Mouse (Mus musculus) layer of hippocampus, adult 2 months (tissue): Measurements from ENCODE around the gene Snrnp35. TPM values are rescaled to one million over a fixed set of nuclear protein-coding genes. Genes with fewer than 3 reads are reported as not detected.

ENCODE experiments used
- DNase-seq, 2 experiments: peaks; one replicate each; pipeline ENCODE4 v3.0.0; 2022; ENCODE audit warnings: low spot score in 2 of 2
- H3K27ac ChIP-seq: fragments of 200-600 bp; 2 replicates; pipeline ENCODE4 v1.8.1; 2022
- H3K4me3 ChIP-seq: fragments of 200-600 bp; 2 replicates; pipeline ENCODE4 v1.8.1; 2022; ENCODE audit warnings: mild to moderate bottlenecking
- CTCF ChIP-seq: fragments of 200-600 bp; conservative IDR thresholded peaks from 2 replicates; pipeline ENCODE4 v1.8.1; 2022; ENCODE audit warnings: antibody characterized with exemption, mild to moderate bottlenecking, moderate library complexity
- long read RNA-seq, 2 experiments: library from polyadenylated mRNA; stranded (forward); transcript quantifications; one replicate each; pipeline ENCODE4 v2.0.0; 2021; ENCODE audit warnings: borderline mapping rate in 2 of 2
- total RNA-seq, 2 experiments: library from RNA; stranded (reverse); gene quantifications; 2 replicates each; pipeline ENCODE4 v1.2.3; 2021

The Snrnp35 gene
- 10 to 100 TPM; 25.7 to 25.9 TPM for total RNA-seq
- long read RNA-seq, experiment 1, partial matches to known transcripts, result 0 of 7 reads
- long read RNA-seq, experiment 1, other reads (novel, unspliced or antisense), result 6 of 7 reads
- long read RNA-seq, experiment 2, transcript Snrnp35-201 (2 exons, 1,115 nt), result major isoform, 7 of 13 reads
- long read RNA-seq, experiment 2, partial matches to known transcripts, result 0 of 13 reads
- long read RNA-seq, experiment 2, other reads (novel, unspliced or antisense), result 4 of 13 reads

GRCm38 (mm10) chr5:124482966-124483654 is at the start of gene Snrnp35:
Gene Snrnp35, plus strand, starts transcription at chr5:124483134.
- Histone ChIP-seq H3K4me3 (peak within 1 kb of the TSS; percentile 60), H3K27ac (peak within 1 kb of the TSS; percentile 100)
- peak; percentile 79 to 86 for DNase-seq
- no peak for TF ChIP-seq CTCF

DNA sequence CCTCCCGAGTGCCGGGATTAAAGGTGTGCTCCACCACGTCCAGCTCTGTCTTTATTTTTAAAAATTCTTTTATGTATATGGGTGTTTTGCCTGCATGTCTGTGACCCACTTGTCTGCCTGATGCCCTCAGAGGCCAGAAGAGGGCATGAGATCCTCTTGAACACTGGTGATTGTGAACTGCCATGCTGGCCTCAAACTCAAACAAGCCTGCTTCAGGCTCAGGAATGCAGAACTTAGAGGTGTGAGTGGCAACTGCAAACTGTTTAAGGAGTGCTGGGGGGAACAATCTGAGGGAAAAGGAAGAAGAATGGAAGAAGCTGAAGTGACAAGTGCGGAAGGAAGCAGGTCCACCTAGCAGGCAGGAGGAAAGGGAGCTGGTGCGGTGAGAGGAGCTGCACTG is 44.7 kb upstream of the Snrnp35 start:
- Histone ChIP-seq H3K27ac (peak overlapping the region; percentile 89; the same call in 1 of the 2 replicates), H3K4me3 (no peak overlapping the region)
- TF ChIP-seq CTCF, result peak; percentile 66
- no peak for DNase-seq

GRCm38 (mm10) chr5:124438746-124439145 is 44.2 kb upstream of the Snrnp35 start:
- H3K27ac ChIP-seq, result peak overlapping the region; percentile 89; the same call in 1 of the 2 replicates
- DNase-seq, result no peak
- no peak for TF ChIP-seq CTCF
- H3K4me3 ChIP-seq, result no peak overlapping the region

- peak; percentile 95 to 96 for DNase-seq
- Histone ChIP-seq H3K4me3 (peak within 1 kb of the TSS; percentile 91), H3K27ac (peak within 1 kb of the TSS; percentile 89)
- TF ChIP-seq CTCF, result no peak
Observed at GRCm38 (mm10) chr5:124439447-124440093, 43.4 kb upstream of the Snrnp35 start, which contains the start of gene Kmt5a. Gene Kmt5a, plus strand, starts transcription at chr5:124439930.

GRCm38 (mm10) chr5:124440094-124440701 is 42.7 kb upstream of the Snrnp35 start:
- peak overlapping the region; percentile 91 for H3K4me3 ChIP-seq
- TF ChIP-seq CTCF, result peak; percentile 64
- no peak for DNase-seq
- H3K27ac ChIP-seq, result peak overlapping the region; percentile 89

- no peak for DNase-seq
- no peak overlapping the region for H3K4me3 ChIP-seq
- TF ChIP-seq CTCF, result no peak
- H3K27ac ChIP-seq, result no peak overlapping the region
Observed at GRCm38 (mm10) chr5:124442628-124443027, 40.3 kb upstream of the Snrnp35 start.

DNA sequence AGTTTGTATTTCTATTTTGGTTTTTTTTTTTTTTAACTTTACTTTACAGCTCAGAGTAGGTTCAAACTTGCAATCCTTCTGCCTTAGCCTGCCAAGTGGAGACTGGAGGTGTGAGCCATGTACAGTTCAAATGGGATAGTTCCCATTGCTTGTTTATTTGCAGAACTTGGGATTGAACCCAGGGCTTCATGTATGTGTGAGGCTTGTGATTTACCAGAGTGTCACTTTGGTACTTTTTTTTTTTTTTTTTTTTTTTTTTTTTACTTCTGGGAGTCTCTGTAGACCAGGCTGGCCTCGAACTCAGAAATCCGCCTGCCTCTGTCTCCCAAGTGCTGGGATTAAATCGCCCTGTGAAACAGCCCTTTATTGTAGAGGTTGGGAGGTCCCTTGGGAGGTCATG is 38.7 kb upstream of the Snrnp35 start:
- peak overlapping the region; percentile 95 for H3K27ac ChIP-seq
- no peak for DNase-seq
- TF ChIP-seq CTCF, result no peak
- no peak overlapping the region for H3K4me3 ChIP-seq

- H3K27ac ChIP-seq, result peak overlapping the region; percentile 95
- H3K4me3 ChIP-seq, result peak overlapping the region; percentile 86
- no peak for TF ChIP-seq CTCF
- DNase-seq, result peak; percentile 63
Observed at GRCm38 (mm10) chr5:124444661-124445561, 38.0 kb upstream of the Snrnp35 start.

- Histone ChIP-seq H3K27ac (peak overlapping the region; percentile 90), H3K4me3 (peak overlapping the region; percentile 68)
- TF ChIP-seq CTCF, result no peak
- DNase-seq, result no peak
Observed at GRCm38 (mm10) chr5:124445621-124446293, 37.2 kb upstream of the Snrnp35 start.

GRCm38 (mm10) chr5:124446301-124446881 is 36.5 kb upstream of the Snrnp35 start:
- TF ChIP-seq CTCF, result 0 out of 2 replicates have a peak, but pooled peaks have one; percentile 12
- Histone ChIP-seq H3K4me3 (peak overlapping the region; percentile 68), H3K27ac (peak overlapping the region; percentile 90)
- no peak for DNase-seq

DNA sequence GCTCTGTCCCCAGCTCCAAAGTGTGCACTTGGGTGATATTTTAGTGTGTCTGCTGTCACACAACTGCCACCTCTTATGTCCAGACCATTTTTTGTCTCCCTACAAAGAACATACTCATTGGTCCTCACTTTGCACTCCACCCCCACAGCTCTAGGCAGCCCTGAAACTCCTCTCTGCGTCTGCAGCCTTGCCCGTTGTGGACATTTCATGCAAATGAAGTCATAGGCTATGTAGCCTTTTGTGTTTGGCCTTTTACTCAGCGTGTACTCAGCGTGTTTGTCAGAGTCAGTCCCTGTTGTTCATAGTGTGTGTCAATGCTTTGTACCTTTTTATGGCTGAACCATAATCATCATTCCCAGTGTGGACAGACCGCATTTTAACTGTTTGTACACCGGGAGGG is 33.4 kb upstream of the Snrnp35 start:
- no peak for TF ChIP-seq CTCF
- H3K27ac ChIP-seq, result peak overlapping the region; percentile 77
- no peak overlapping the region for H3K4me3 ChIP-seq
- no peak for DNase-seq
